Mouse (Mus musculus) hindbrain, embryonic 15.5 days (tissue): Measurements from ENCODE around the gene Dph5. TPM values are rescaled to one million over a fixed set of nuclear protein-coding genes. Genes with fewer than 3 reads are reported as not detected.
A peak's percentile ranks its signal among the peaks of the same experiment; 100 is the strongest.
"Not testable (repeated sequence)": the region's sequence is repeated elsewhere in the genome, so short reads cannot be mapped to it uniquely, and the experiment has no call there.

Experiments used
- ATAC-seq: fragments of 200-750 bp; cut with Nextera tagmentation; 2 replicates; pipeline ENCODE4 v1.8.0; 2017; ENCODE audit warnings: low read depth, moderate number of reproducible peaks, moderate TSS enrichment; ENCODE audit not compliant: low FRiP score
- H3K27ac ChIP-seq: fragments of 300-500 bp; sonication (generic); replicated peaks from 2 replicates; pipeline ENCODE4 v1.5.1; 2015; ENCODE audit warnings: mild to moderate bottlenecking, inconsistent platforms
- H3K27me3 ChIP-seq: fragments of 300-500 bp; sonication (generic); 2 replicates; pipeline ENCODE4 v1.6.1; 2015; ENCODE audit warnings: control low read depth, inconsistent platforms
- H3K36me3 ChIP-seq: fragments of 300-500 bp; sonication (generic); 2 replicates; pipeline ENCODE4 v1.6.1; 2015; ENCODE audit warnings: control low read depth, inconsistent platforms
- H3K4me1 ChIP-seq: fragments of 300-500 bp; sonication (generic); replicated peaks from 2 replicates; pipeline ENCODE4 v1.6.1; 2015; ENCODE audit warnings: control low read depth, inconsistent platforms
- H3K4me2 ChIP-seq: fragments of 300-500 bp; sonication (generic); 2 replicates; pipeline ENCODE4 v1.6.1; 2015; ENCODE audit warnings: moderate library complexity, mild to moderate bottlenecking, inconsistent platforms
- H3K4me3 ChIP-seq: fragments of 300-500 bp; sonication (generic); 2 replicates; pipeline ENCODE4 v1.5.1; 2015; ENCODE audit warnings: mild to moderate bottlenecking, inconsistent platforms
- H3K9ac ChIP-seq: fragments of 300-500 bp; sonication (generic); 2 replicates; pipeline ENCODE4 v1.6.1; 2015; ENCODE audit warnings: inconsistent platforms
- H3K9me3 ChIP-seq: fragments of 300-500 bp; sonication (generic); 2 replicates; pipeline ENCODE4 v1.6.1; 2016; ENCODE audit warnings: control low read depth, inconsistent platforms
- WGBS: fragments of 180-500 bp; shearing (Covaris S2); methylation state at CpG from one replicate; pipeline ENCODE4 v1.1.7; 2015; 5-methylcytosine and 5-hydroxymethylcytosine counted together
- polyA plus RNA-seq: library from polyadenylated mRNA; unstranded; fragments of >200 nt; fragmentation: Nextera tagmentation; extraction: Ambion mirVana; gene quantifications from 2 replicates; pipeline ENCODE4 v1.2.1, GENCODE M21; 2015

Dph5 gene
- polyA plus RNA-seq, 1 experiment from 2014 or later = 24.3 TPM

DNA sequence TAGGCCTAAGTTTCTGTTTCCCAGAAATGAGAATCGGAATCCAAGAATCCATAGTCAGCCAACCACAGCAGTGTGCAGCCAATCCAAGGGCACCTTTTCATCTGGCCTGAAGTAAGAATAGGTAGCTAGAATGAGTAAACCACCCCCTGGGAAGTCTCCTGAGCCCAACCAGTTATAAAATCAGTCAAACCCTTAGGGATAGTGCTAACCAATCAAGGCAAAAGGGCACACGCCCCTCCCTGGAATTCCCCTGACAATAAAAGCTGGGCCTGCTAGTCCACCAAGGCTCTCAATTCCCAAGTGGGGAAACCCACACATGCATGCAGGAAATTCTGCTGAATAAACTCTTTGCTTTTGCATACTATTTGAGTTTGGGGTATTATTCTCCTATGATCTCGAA is 28.8 kb upstream of the Dph5 start:
- Histone ChIP-seq H3K4me2 (no peak overlapping the region), H3K27me3 (no peaks in the 10 kb centered on the region), H3K4me1 (peaks cover 7% of the 10 kb centered on the region), H3K9me3 (no peaks in the 10 kb centered on the region), H3K4me3 (no peak overlapping the region), H3K27ac (no peak overlapping the region), H3K36me3 (no peaks in the 10 kb centered on the region), H3K9ac (no peak overlapping the region)
- WGBS = 83% methylated on average over 3 of the region's 3 CpGs
- ATAC-seq = no peak

DNA sequence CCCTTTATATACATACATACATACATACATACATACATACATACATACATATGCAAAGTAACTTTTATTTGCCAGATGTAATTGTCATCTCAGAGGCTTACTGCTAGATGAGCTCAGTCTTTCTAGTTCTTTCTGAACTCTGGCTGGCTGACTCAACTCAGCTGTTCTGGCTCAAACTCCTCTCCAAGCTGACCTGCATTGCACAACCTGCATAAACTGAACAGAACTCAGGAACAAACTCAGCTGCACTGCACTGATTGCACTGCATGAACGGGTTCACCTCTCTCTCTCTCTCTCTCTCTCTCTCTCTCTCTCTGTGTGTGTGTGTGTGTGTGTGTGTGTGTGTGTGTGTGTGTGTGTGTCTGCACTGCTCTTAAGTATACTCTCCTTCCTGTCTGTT is 26.9 kb upstream of the Dph5 start:
- H3K4me3 ChIP-seq, H3K36me3 ChIP-seq, H3K9me3 ChIP-seq, H3K4me1 ChIP-seq, H3K4me2 ChIP-seq, H3K27ac ChIP-seq, H3K9ac ChIP-seq, ATAC-seq, H3K27me3 ChIP-seq: not testable (repeated sequence)
- WGBS = 100% methylated on average over 1 of the region's 1 CpGs

DNA sequence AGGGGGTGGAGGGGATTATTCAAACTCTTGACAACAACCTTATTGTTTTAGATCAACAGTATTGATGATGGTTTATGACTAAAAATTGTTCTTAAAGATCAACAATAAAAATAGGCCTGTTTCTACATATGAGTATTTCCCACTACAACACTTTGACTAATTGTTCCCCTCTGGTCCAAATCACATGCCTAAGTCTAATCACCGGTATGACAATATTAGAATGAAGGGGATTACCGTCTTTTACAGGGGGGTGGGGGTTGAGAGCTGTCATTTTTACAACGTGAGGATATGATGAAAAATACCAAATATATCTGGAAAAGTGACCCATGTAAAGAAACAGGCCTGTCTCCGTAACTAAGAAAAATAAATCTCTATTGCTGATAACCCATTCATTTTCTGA is 24.1 kb upstream of the Dph5 start:
- no peaks in the 10 kb centered on the region for H3K9me3 ChIP-seq
- no peaks in the 10 kb centered on the region for H3K4me1 ChIP-seq
- H3K4me3 ChIP-seq = no peak overlapping the region
- no peaks in the 10 kb centered on the region for H3K36me3 ChIP-seq
- H3K9ac ChIP-seq = no peak overlapping the region
- ATAC-seq = no peak
- no peaks in the 10 kb centered on the region for H3K27me3 ChIP-seq
- WGBS = 77% methylated on average over 4 of the region's 4 CpGs
- no peak overlapping the region for H3K27ac ChIP-seq
- H3K4me2 ChIP-seq = no peak overlapping the region

DNA sequence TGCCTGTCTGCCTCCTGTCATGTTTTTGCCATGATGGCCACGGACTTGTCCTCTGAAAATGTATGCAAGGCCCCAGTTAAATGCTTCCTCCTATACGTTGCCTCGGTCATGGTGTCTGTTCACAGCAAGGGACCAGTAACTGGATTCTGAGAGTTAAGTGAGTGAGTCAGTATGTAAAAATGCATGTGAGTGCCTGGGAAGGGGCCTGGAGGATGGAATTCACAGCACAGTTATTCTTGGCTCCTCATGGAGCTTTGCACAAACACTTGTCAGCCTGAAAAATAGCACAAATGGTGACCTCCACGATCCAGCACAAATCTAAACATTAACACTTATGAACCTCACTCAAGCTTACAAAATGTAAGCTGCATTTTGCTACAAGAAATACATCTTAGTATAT is 20.5 kb upstream of the Dph5 start:
- Histone ChIP-seq H3K4me3 (no peak overlapping the region), H3K4me2 (no peak overlapping the region), H3K27me3 (no peaks in the 10 kb centered on the region), H3K9ac (no peak overlapping the region), H3K4me1 (no peaks in the 10 kb centered on the region), H3K36me3 (no peaks in the 10 kb centered on the region), H3K27ac (no peak overlapping the region), H3K9me3 (no peaks in the 10 kb centered on the region)
- WGBS = 76% methylated on average over 4 of the region's 4 CpGs
- ATAC-seq = no peak

DNA sequence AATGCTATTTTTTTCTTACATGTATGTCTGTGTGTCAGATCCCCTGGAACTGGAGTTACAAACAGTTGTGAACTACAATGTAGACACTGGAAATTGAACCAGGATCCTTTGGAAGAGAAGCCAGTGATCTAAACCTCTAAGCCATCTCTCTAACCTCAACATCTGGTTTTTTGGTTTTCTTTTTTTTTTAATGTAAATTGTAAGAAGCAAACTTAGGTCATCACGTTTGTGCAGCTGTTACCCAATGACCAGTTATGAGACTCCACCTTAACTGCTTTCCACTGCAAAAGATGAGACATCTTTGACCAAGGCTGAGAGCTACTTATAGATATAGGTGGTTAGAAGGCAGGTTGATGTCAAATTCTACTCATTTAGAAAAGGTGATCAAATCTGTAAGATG is 19.7 kb upstream of the Dph5 start:
- no peak for ATAC-seq
- H3K4me3 ChIP-seq = no peak overlapping the region
- no peak overlapping the region for H3K27ac ChIP-seq
- H3K27me3 ChIP-seq = no peaks in the 10 kb centered on the region
- H3K9ac ChIP-seq = no peak overlapping the region
- 73% methylated on average over 1 of the region's 1 CpGs for WGBS
- no peaks in the 10 kb centered on the region for H3K9me3 ChIP-seq
- H3K4me1 ChIP-seq = no peaks in the 10 kb centered on the region
- H3K36me3 ChIP-seq = no peaks in the 10 kb centered on the region
- no peak overlapping the region for H3K4me2 ChIP-seq

DNA sequence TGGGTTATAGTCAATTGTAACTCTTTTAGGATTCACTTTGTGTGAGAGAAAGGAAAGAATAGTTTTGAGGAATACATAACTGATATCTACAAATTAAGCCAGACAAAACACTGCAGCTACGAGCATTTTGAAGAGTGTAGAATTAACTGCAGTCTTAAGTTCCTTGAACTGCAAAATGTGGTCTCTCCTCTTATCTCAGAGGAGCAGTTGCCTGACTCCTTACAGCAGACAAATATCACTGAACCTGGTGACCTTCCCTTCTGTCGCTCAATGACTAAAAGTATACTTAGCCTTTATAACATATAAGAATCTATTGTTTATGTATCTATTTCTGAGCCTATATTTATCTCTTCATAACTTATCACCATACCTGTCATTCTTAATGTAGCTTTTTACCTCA is 18.3 kb upstream of the Dph5 start:
- no peaks in the 10 kb centered on the region for H3K27me3 ChIP-seq
- no peaks in the 10 kb centered on the region for H3K36me3 ChIP-seq
- H3K4me1 ChIP-seq = no peaks in the 10 kb centered on the region
- WGBS = 81% methylated on average over 2 of the region's 2 CpGs
- H3K4me3 ChIP-seq = no peak overlapping the region
- no peak overlapping the region for H3K9ac ChIP-seq
- no peaks in the 10 kb centered on the region for H3K9me3 ChIP-seq
- no peak for ATAC-seq
- H3K27ac ChIP-seq = no peak overlapping the region
- no peak overlapping the region for H3K4me2 ChIP-seq

DNA sequence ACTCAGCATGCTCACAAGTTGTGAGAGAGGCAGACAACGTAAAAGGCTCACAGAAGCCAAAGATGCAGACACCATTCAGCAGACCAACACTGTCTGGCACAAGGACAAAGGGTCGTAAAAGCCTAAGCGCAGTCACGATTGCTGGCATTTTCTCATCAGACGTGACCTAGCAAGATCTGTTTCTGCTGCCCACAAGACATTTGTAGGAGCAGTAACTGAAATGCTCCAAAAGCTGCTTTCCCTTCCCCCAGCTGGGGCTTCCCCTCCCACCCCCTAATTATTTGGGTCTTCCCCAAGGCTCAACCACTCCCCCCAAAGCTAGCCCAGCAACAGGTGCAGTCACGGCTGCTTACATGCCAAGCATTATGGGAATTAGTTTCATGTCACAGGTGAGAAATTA is 12.1 kb upstream of the Dph5 start:
- no peaks in the 10 kb centered on the region for H3K27me3 ChIP-seq
- ATAC-seq = no peak
- H3K9me3 ChIP-seq = no peaks in the 10 kb centered on the region
- no peaks in the 10 kb centered on the region for H3K4me1 ChIP-seq
- no peak overlapping the region for H3K9ac ChIP-seq
- H3K4me3 ChIP-seq = no peak overlapping the region
- H3K27ac ChIP-seq = no peak overlapping the region
- WGBS = 63% methylated on average over 6 of the region's 6 CpGs
- H3K4me2 ChIP-seq = no peak overlapping the region
- no peaks in the 10 kb centered on the region for H3K36me3 ChIP-seq

DNA sequence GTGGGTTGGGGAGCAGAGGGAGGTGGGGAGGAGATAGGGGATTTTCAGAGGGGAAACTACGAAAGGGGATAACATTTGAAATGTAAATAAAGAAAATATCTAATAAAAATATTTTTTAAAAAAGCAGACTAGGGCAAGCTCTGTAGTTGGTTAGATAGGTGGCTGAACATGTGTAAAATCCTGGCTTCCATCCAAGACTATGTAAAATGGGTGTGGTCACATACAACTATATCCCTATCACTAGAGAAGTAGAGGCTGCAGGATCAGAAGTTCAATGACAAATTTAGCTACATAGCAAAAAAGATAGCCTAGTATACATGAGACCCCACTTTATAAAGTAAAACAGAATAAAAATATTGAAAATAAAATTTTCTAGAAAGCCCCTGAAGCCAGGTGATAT is 10.5 kb upstream of the Dph5 start:
- 94% methylated on average over 1 of the region's 1 CpGs for WGBS
- Histone ChIP-seq H3K27me3 (no peaks in the 10 kb centered on the region), H3K36me3 (no peaks in the 10 kb centered on the region), H3K9me3 (no peaks in the 10 kb centered on the region), H3K4me3 (no peak overlapping the region), H3K27ac (no peak overlapping the region), H3K4me2 (no peak overlapping the region), H3K9ac (no peak overlapping the region), H3K4me1 (no peaks in the 10 kb centered on the region)
- ATAC-seq = no peak

DNA sequence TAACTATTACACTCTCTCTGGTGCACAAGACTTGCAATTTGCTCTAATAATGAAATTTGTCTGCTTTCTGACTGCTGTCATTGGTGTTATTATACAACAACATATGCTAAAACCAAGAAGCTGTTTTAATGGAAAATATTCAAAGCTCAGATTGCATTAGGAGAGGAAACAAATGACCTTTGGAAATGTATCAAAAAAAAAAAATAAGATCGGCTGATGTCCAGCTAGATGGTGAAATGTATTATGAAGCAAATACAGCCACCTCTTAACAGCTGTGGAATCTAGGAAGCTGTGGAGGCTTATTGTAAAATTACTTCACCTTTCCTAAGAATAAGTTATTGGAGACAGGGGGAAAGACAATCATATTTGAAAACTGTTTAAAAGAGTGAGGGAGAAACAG is 3.6 kb upstream of the Dph5 start:
- WGBS = 82% methylated on average over 1 of the region's 1 CpGs
- no peak overlapping the region for H3K27ac ChIP-seq
- ATAC-seq = no peak
- no peaks in the 10 kb centered on the region for H3K27me3 ChIP-seq
- H3K4me3 ChIP-seq = no peak overlapping the region
- no peaks in the 10 kb centered on the region for H3K36me3 ChIP-seq
- H3K4me2 ChIP-seq = no peak overlapping the region
- H3K4me1 ChIP-seq = peaks cover 10% of the 10 kb centered on the region
- no peak overlapping the region for H3K9ac ChIP-seq
- H3K9me3 ChIP-seq = no peaks in the 10 kb centered on the region

DNA sequence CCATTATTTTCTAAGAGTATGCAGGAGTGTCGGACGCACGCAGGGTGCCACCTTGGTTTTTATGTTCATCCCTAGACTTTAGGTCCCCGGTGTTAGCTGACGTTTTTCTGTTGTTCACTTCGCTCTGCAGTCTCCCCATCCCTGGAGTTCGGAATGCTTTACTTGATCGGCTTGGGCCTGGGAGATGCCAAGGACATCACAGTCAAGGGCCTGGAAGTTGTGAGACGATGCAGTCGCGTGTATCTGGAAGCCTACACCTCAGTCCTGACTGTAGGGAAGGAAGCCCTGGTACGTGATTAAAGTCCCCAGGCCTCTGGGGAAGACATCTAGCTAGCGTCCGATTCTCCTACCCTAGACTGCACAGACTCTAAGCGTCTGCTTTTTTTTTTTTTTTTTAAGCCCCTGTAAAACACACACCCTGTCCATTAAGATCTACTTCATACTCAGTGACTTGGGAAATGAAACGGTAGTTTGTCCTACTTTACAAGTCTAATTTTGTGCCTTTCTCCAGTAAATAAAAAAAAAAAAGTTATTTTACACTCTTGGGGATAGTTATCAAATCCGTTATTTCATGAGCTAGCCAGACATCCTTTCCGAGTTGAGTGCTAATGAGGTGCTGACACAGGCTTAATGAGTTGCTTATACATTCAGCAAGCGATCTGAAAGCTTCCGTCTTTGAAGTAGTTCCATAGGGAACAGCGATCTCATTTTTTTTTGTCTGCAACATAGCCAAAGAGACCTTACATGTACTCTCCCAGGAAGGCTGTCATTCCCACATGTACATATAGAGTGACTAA is 871 bp downstream of the Dph5 start:
- Histone ChIP-seq H3K9ac (peak overlapping the region; percentile 71), H3K4me3 (peak overlapping the region; percentile 70), H3K27me3 (no peaks in the 10 kb centered on the region), H3K9me3 (no peaks in the 10 kb centered on the region), H3K4me1 (peaks cover 11% of the 10 kb centered on the region), H3K36me3 (no peaks in the 10 kb centered on the region), H3K4me2 (peak overlapping the region; percentile 74), H3K27ac (peak overlapping the region; percentile 91)
- WGBS = 2% methylated on average over 21 of the region's 21 CpGs
- ATAC-seq = peak; percentile 77

DNA sequence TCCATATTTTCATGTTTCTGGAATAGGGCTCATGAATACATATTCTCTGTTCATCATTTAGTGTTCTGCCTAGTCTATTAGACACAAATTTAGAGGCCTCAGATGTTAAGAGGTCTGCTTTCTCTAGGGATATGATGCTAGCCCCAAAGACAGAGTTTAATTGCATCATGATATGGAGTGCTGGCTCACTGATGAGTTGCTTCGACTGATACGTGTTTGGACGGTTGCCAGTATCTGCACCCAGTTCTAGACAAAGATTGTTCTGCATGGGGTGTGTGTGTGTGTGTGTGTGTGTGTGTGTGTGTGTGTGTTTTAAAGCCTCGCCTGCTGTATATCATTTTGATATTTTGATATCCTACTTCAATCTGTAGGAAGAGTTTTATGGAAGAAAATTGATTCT is 4.7 kb downstream of the Dph5 start:
- H3K27ac ChIP-seq = no peak overlapping the region
- 44% methylated on average over 4 of the region's 4 CpGs for WGBS
- H3K4me3 ChIP-seq = no peak overlapping the region
- ATAC-seq = no peak
- H3K9me3 ChIP-seq = no peaks in the 10 kb centered on the region
- H3K4me2 ChIP-seq = no peak overlapping the region
- H3K9ac ChIP-seq = no peak overlapping the region
- H3K27me3 ChIP-seq = no peaks in the 10 kb centered on the region
- peaks cover 7% of the 10 kb centered on the region for H3K36me3 ChIP-seq
- H3K4me1 ChIP-seq = peaks cover 8% of the 10 kb centered on the region

DNA sequence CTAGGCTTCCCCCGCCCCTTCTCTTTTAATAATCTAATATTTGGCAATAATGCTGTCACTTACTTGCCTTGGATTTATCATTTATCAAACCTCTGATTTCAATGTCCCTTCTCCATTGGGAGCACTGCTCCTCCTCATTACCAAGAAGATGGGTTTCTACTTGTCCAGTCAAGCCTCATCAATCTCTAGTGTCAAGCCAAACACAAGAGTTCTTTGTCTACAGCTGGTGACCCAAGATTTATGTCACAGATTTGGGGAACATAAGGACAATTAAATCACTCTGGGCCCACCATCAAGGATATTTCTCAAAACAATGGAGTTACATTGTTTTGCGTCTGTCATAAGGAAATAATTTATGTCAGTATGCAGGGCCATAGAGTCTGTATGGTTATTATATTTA is 5.5 kb downstream of the Dph5 start:
- Histone ChIP-seq H3K4me2 (no peak overlapping the region), H3K9ac (no peak overlapping the region), H3K27ac (no peak overlapping the region), H3K27me3 (no peaks in the 10 kb centered on the region), H3K9me3 (no peaks in the 10 kb centered on the region), H3K4me1 (peaks cover 8% of the 10 kb centered on the region), H3K36me3 (peaks cover 7% of the 10 kb centered on the region), H3K4me3 (no peak overlapping the region)
- WGBS = 68% methylated on average over 2 of the region's 2 CpGs
- ATAC-seq = no peak

DNA sequence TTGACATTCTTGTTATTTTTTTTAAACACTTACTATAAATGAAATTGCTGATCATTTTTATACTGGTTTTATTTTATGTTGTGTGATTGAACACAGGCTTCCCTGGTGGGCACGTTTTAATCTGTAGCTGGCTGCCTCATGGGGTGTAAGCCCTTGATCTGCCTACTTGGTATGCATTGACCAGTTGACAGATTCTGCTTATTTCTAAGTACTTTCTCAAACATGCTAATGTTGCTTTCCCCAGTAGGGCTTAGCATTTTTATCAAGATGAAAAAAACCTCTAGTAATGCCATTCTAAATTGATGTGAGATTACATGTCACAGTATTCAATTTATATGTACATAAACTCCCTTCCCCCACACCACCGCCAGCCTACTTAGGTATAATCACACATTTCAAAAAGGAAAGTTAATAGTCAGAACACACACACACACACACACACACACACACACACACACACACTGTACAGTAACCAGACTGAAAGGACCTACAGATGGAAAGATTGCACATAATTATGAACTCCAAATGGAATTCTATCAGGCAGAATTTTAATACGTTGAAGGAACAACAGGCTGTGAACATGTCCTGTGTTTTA is 10.8 kb downstream of the Dph5 start:
- Histone ChIP-seq H3K4me2 (no peak overlapping the region), H3K9me3 (no peaks in the 10 kb centered on the region), H3K36me3 (peaks cover 12% of the 10 kb centered on the region), H3K27me3 (no peaks in the 10 kb centered on the region), H3K4me1 (no peaks in the 10 kb centered on the region), H3K4me3 (no peak overlapping the region), H3K9ac (no peak overlapping the region), H3K27ac (no peak overlapping the region)
- WGBS = 60% methylated on average over 3 of the region's 3 CpGs
- no peak for ATAC-seq
